Mouse (Mus musculus) hindbrain, postnatal 0 days (tissue): ENCODE results near the gene Sh3tc1. TPM values are rescaled to one million over a fixed set of nuclear protein-coding genes. Genes with fewer than 3 reads are reported as not detected.
A peak's percentile ranks its signal among the peaks of the same experiment; 100 is the strongest.

ENCODE experiments used
- ATAC-seq: fragments of 200-750 bp; cut with Nextera tagmentation; 2 replicates; pipeline ENCODE4 v1.8.0; 2017; ENCODE audit warnings: mild to moderate bottlenecking, moderate TSS enrichment, moderate library complexity
- DNase-seq: peaks from one replicate; pipeline ENCODE4 v3.0.0-alpha.2; 2015; ENCODE audit warnings: low spot score
- H3K27ac ChIP-seq: fragments of 300-500 bp; sonication (generic); 2 replicates; pipeline ENCODE4 v1.5.1; 2014; ENCODE audit warnings: mild to moderate bottlenecking
- H3K27me3 ChIP-seq: fragments of 300-500 bp; sonication (generic); 2 replicates; pipeline ENCODE4 v1.6.1; 2014; ENCODE audit warnings: low read length, mixed read lengths; ENCODE audit not compliant: insufficient read depth
- H3K36me3 ChIP-seq: fragments of 300-500 bp; sonication (generic); 2 replicates; pipeline ENCODE4 v1.6.1; 2014; ENCODE audit warnings: low read length, mixed read lengths; ENCODE audit not compliant: insufficient read depth
- H3K4me1 ChIP-seq: fragments of 300-500 bp; sonication (generic); 2 replicates; pipeline ENCODE4 v1.6.1; 2014; ENCODE audit warnings: antibody characterized with exemption, low read length, mixed read lengths; ENCODE audit not compliant: insufficient read depth
- H3K4me2 ChIP-seq: fragments of 300-500 bp; sonication (generic); 2 replicates; pipeline ENCODE4 v1.6.1; 2014; ENCODE audit warnings: low read depth, mild to moderate bottlenecking, low read length, moderate library complexity, mixed read lengths
- H3K4me3 ChIP-seq: fragments of 300-500 bp; sonication (generic); 2 replicates; pipeline ENCODE4 v1.5.1; 2014; ENCODE audit warnings: low read length
- H3K9ac ChIP-seq: fragments of 300-500 bp; sonication (generic); replicated peaks from 2 replicates; pipeline ENCODE4 v1.6.1; 2014; ENCODE audit warnings: mild to moderate bottlenecking, low read length, moderate library complexity, mixed read lengths
- H3K9me3 ChIP-seq: fragments of 300-500 bp; sonication (generic); 2 replicates; pipeline ENCODE4 v1.6.1; 2016; ENCODE audit warnings: low read length, mixed read lengths
- CTCF ChIP-seq: IDR thresholded peaks from 2 replicates; pipeline ENCODE4 v1.5.1; 2016; ENCODE audit warnings: antibody characterized with exemption, control low read depth, low read depth
- WGBS: fragments of 180-500 bp; shearing (Covaris S2); extraction: QIAGEN DNeasy Blood & Tissue Kit; methylation state at CpG from one replicate; pipeline ENCODE4 v1.1.7; 2014; 5-methylcytosine and 5-hydroxymethylcytosine counted together
- polyA plus RNA-seq: library from polyadenylated mRNA; unstranded; fragments of >200 nt; fragmentation: Nextera tagmentation; extraction: Ambion mirVana; gene quantifications from 2 replicates; pipeline ENCODE4 v1.2.1, GENCODE M21; 2015
- total RNA-seq: library from RNA; depleted of rRNA; stranded (reverse); fragments of >200 nt; gene quantifications from 2 replicates; pipeline ENCODE4 v1.2.3, GENCODE M21; 2014

Gene Sh3tc1
- total and polyA plus RNA-seq, 2 experiments from 2014 or later = 2.0 to 4.1 TPM

DNA sequence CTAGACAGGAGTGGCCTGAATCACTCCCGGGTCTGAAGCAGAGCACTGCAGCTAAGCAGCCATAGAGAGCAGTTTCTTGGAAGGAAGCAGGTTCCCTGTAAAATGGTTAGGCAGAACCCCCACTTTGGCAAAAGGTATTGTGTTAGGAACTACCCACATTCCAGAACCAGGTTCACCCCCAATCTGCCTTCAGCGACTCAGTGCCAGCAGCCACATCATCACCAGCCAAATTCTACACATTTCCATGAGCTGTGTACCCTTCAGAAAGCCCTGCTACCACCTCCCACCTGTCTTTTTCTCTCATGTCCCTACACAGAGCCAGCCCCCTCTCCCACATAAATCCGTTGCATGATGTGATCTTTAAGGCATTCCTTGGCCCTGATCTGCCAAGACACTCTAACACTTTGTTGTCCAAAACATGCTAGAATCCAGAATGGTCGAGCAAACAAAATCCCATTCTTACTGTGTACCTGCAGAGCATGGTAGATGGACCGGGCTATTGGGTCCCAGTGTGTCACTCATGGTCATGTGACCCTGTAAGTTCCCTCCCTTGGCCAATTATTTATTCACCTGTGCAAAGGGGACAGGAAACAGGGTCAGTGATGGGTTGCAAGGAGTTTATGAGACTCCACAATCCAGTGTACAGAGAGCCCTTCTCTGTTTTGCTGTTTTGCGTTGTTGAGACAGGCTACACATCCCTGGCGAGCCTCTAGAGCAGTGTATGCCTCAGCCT, 4.4 kb upstream of the Sh3tc1 start:
- Histone ChIP-seq H3K4me3 (no peak overlapping the region), H3K27ac (no peak overlapping the region), H3K9me3 (no peaks in the 10 kb centered on the region), H3K27me3 (peaks cover 6% of the 10 kb centered on the region; the same call in 1 of the 2 replicates), H3K4me1 (no peaks in the 10 kb centered on the region), H3K36me3 (no peaks in the 10 kb centered on the region), H3K9ac (no peak overlapping the region), H3K4me2 (no peak overlapping the region)
- DNase-seq = no peak
- no peak for ATAC-seq
- 84% methylated on average over 7 of the region's 7 CpGs for WGBS
- TF ChIP-seq CTCF = no peak

DNA sequence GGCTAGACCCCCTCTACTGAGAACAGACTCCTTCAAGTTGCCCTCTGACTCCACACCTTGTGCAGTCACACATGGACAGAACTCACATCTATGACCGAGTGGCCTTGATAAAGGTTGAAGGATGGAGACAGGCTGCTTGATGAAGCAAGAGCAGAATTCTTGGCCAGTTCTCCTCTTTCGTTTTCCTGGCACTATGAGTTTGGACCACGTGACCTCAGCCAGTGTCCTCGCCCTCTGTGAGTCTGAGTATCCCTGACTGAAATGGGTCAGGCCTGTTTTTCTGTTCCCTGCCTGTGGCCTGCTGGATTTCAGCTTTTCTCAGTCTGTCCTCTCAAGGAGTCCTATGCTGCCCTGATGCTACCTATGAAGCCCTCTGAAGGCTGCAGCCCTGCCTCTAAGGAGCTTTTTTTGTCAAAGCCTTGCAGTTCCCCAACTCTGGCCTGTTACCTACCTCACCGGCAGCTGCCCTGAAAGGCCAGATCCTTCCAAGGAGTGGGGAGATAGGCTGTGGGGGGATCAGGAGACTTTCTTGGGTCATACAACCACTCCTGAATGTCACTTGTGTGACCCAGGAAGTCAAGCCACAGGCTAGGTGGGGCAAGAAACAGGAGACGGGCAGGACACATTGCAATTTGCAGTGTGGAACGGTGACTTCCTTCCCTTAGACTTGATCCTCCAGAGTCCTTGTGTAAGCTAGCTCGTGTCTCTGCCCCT, 3.6 kb upstream of the Sh3tc1 start:
- Histone ChIP-seq H3K9ac (no peak overlapping the region), H3K9me3 (no peaks in the 10 kb centered on the region), H3K27ac (no peak overlapping the region), H3K4me1 (no peaks in the 10 kb centered on the region), H3K36me3 (no peaks in the 10 kb centered on the region), H3K4me2 (no peak overlapping the region), H3K27me3 (peaks cover 6% of the 10 kb centered on the region; the same call in 1 of the 2 replicates), H3K4me3 (no peak overlapping the region)
- ATAC-seq (no peak), DNase-seq (no peak)
- 78% methylated on average over 8 of the region's 8 CpGs for WGBS
- TF ChIP-seq CTCF = no peak

DNA sequence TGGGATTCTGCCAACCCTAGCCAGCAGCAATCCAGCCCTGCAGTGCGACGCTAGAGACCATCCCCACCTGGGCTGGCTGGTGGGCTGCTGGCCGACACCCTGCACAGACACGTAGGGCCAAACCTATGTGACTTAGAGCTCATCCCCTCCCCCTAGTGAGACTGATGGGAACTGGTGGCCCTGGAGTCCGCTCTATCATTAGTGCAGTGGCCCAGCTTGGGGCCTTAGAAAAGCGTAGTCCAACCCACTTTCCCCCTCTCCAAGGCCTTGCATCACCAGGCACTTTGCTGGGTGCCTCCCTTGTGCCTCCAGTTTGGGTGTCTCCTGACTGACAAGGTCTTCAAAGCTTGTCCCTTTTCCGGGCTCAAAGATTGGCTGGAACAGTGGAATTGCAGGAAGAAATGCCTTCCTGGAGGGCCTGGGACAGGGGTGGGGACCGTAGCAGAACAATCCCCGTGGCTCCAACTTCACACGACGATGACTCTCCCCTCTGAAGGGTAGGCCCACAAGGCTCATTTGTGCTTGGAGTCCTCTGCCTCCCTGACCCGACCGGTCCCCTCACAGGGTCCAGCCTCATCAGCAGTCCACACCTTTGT, 1.5 kb upstream of the Sh3tc1 start:
- no peak overlapping the region for H3K27ac ChIP-seq
- WGBS = 46% methylated on average over 13 of the region's 13 CpGs
- no peaks in the 10 kb centered on the region for H3K36me3 ChIP-seq
- no peaks in the 10 kb centered on the region for H3K4me1 ChIP-seq
- peaks cover 6% of the 10 kb centered on the region; the same call in 1 of the 2 replicates for H3K27me3 ChIP-seq
- H3K4me2 ChIP-seq = no peak overlapping the region
- ATAC-seq (no peak), DNase-seq (no peak)
- TF ChIP-seq CTCF = no peak
- H3K9me3 ChIP-seq = no peaks in the 10 kb centered on the region
- H3K9ac ChIP-seq = no peak overlapping the region
- no peak overlapping the region for H3K4me3 ChIP-seq

DNA sequence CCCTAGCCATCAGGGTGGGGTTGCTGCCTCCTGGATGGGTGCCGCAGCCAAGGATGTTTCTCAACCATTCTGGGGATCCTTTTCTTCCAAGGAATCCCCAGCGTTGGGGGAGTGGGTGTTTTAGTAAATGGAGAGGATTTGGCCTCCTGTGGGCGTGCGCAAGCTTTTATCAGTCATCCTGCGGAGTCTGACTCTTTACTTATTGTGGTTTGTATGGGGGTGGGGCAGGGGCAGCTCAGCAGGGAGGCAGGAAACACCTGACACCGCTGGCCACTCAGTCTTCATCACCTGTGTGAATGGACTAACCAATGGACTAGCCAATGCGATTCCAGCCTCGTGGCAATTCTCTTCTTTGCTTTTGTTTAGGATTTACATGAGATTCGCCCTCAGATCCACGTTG, 929 bp upstream of the Sh3tc1 start:
- no peak overlapping the region for H3K27ac ChIP-seq
- no peak overlapping the region for H3K9ac ChIP-seq
- ATAC-seq (no peak), DNase-seq (no peak)
- H3K4me2 ChIP-seq = no peak overlapping the region
- H3K9me3 ChIP-seq = no peaks in the 10 kb centered on the region
- no peak overlapping the region for H3K4me3 ChIP-seq
- 9% methylated on average over 10 of the region's 10 CpGs for WGBS
- no peaks in the 10 kb centered on the region for H3K4me1 ChIP-seq
- H3K27me3 ChIP-seq = peaks cover 6% of the 10 kb centered on the region; the same call in 1 of the 2 replicates
- TF ChIP-seq CTCF = no peak
- no peaks in the 10 kb centered on the region for H3K36me3 ChIP-seq

DNA sequence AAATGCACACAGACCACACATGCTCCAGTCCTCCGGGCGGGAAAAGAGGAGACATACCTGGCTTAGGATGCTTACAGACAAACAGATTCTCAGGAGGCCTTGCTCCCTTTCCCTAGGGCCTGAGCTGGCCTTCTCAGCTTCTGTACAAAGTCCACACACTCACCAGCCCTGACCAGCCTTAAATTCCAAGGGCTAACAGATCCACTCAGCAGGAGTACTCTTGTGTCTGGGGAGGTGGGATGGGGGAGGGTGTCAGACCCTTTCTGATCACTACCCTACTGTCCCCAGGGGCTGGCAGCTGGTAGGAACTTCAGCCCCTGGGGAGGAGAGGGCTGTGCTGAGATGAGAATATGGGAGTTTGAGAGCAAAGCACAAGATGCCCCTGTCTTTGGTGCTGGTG, 782 bp downstream of the Sh3tc1 start:
- TF ChIP-seq CTCF = no peak
- peaks cover 6% of the 10 kb centered on the region; the same call in 1 of the 2 replicates for H3K27me3 ChIP-seq
- 85% methylated on average over 2 of the region's 2 CpGs for WGBS
- H3K4me1 ChIP-seq = no peaks in the 10 kb centered on the region
- no peak overlapping the region for H3K9ac ChIP-seq
- ATAC-seq = no peak
- DNase-seq = no peak
- no peaks in the 10 kb centered on the region for H3K36me3 ChIP-seq
- H3K9me3 ChIP-seq = no peaks in the 10 kb centered on the region
- H3K27ac ChIP-seq = no peak overlapping the region
- no peak overlapping the region for H3K4me2 ChIP-seq
- no peak overlapping the region for H3K4me3 ChIP-seq

DNA sequence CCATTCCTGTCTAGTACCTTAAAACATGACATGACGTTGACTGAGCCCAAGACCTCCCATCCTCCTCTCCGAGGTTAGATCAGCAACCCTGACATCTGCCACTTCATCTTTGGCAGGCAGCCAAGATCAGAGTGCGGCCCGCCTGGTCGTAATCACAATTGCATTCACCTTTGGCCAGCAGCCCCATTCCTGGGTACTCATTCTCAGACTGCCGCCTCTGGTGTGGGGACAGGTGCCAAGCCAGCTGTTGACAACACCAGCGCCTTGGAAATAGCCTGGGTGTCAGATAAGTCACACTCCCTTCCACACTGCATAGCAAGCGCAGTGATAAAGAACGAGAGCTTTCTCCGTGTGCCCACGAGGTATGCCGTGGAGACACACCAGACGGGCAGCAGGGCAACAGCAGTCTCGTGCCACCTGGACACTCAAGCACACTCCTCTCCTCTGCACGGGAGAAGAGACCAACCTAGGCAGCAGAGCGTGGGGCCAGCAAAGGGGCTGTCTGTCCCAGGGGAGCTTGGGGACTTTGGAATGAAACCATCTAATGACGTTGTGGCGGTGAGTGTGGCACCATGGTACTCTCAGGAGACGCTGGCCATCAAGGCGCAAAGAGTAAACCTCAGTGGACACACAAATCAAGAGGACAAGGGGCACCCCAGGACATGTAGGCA, 2.4 kb downstream of the Sh3tc1 start:
- 62% methylated on average over 20 of the region's 20 CpGs for WGBS
- ATAC-seq (peak; percentile 37; the same call in 1 of the 2 replicates), DNase-seq (peak; percentile 62)
- Histone ChIP-seq H3K36me3 (no peaks in the 10 kb centered on the region), H3K9ac (no peak overlapping the region), H3K9me3 (no peaks in the 10 kb centered on the region), H3K27ac (no peak overlapping the region), H3K4me1 (no peaks in the 10 kb centered on the region), H3K27me3 (peaks cover 6% of the 10 kb centered on the region; the same call in 1 of the 2 replicates), H3K4me2 (no peak overlapping the region), H3K4me3 (no peak overlapping the region)
- peak; percentile 11; the same call in 1 of the 2 replicates for TF ChIP-seq CTCF
